Mouse (Mus musculus) embryonic facial prominence, embryonic 13.5 days (tissue): Measurements from ENCODE around the gene Tmem229b. TPM values are rescaled to one million over a fixed set of nuclear protein-coding genes. Genes with fewer than 3 reads are reported as not detected.
"Not testable (repeated sequence)": the region's sequence is repeated elsewhere in the genome, so short reads cannot be mapped to it uniquely, and the experiment has no call there.

Experiments
- ATAC-seq: fragments of 200-750 bp; cut with Nextera tagmentation; 2 replicates; pipeline ENCODE4 v1.8.0; 2017; ENCODE audit warnings: low read depth; ENCODE audit not compliant: insufficient number of reproducible peaks, insufficient read depth, low FRiP score, low TSS enrichment
- H3K27ac ChIP-seq: fragments of 300-500 bp; sonication (generic); 2 replicates; pipeline ENCODE4 v1.5.1; 2015; ENCODE audit warnings: moderate library complexity, mild to moderate bottlenecking, inconsistent platforms
- H3K27me3 ChIP-seq: fragments of 300-500 bp; sonication (generic); 2 replicates; pipeline ENCODE4 v1.6.1; 2015; ENCODE audit warnings: mild to moderate bottlenecking, inconsistent platforms
- H3K36me3 ChIP-seq: fragments of 300-500 bp; sonication (generic); 2 replicates; pipeline ENCODE4 v1.6.1; 2015; ENCODE audit warnings: mild to moderate bottlenecking, inconsistent platforms
- H3K4me1 ChIP-seq: fragments of 300-500 bp; sonication (generic); 2 replicates; pipeline ENCODE4 v1.6.1; 2015; ENCODE audit warnings: inconsistent platforms
- H3K4me2 ChIP-seq: fragments of 300-500 bp; sonication (generic); 2 replicates; pipeline ENCODE4 v1.6.1; 2015; ENCODE audit warnings: moderate library complexity, mild to moderate bottlenecking, inconsistent platforms
- H3K4me3 ChIP-seq: fragments of 300-500 bp; sonication (generic); 2 replicates; pipeline ENCODE4 v1.5.1; 2015; ENCODE audit warnings: mild to moderate bottlenecking, inconsistent platforms
- H3K9ac ChIP-seq: fragments of 300-500 bp; sonication (generic); 2 replicates; pipeline ENCODE4 v1.6.1; 2015; ENCODE audit warnings: mild to moderate bottlenecking, inconsistent platforms
- H3K9me3 ChIP-seq: fragments of 300-500 bp; sonication (generic); 2 replicates; pipeline ENCODE4 v1.6.1; 2016; ENCODE audit warnings: inconsistent platforms
- WGBS: fragments of 180-500 bp; shearing (Covaris S2); methylation state at CpG from one replicate; pipeline ENCODE4 v1.1.7; 2015; ENCODE audit warnings: mixed read lengths; 5-methylcytosine and 5-hydroxymethylcytosine counted together
- polyA plus RNA-seq: library from polyadenylated mRNA; unstranded; fragments of >200 nt; fragmentation: Nextera tagmentation; extraction: Ambion mirVana; gene quantifications from 2 replicates; pipeline ENCODE4 v1.2.1, GENCODE M21; 2015

Tmem229b gene
- polyA plus RNA-seq, 1 experiment from 2014 or later = 6.4 TPM

GRCm38 (mm10) chr12:78977552-78977951, 29.9 kb downstream of the Tmem229b start:
- Histone ChIP-seq H3K4me2 (no peak overlapping the region), H3K27me3 (no peaks in the 10 kb centered on the region), H3K4me1 (no peaks in the 10 kb centered on the region), H3K36me3 (no peaks in the 10 kb centered on the region), H3K27ac (no peak overlapping the region), H3K4me3 (no peak overlapping the region), H3K9me3 (no peaks in the 10 kb centered on the region; the same call in 1 of the 2 replicates), H3K9ac (no peak overlapping the region)
- no peak for ATAC-seq
- WGBS = 79% methylated on average over 4 of the region's 4 CpGs

- Histone ChIP-seq H3K27me3 (no peaks in the 10 kb centered on the region), H3K9me3 (no peaks in the 10 kb centered on the region; the same call in 1 of the 2 replicates), H3K9ac (no peak overlapping the region), H3K27ac (no peak overlapping the region), H3K4me3 (no peak overlapping the region), H3K4me2 (no peak overlapping the region), H3K36me3 (no peaks in the 10 kb centered on the region), H3K4me1 (no peaks in the 10 kb centered on the region)
- 72% methylated on average over 4 of the region's 4 CpGs for WGBS
- ATAC-seq = no peak
Observed at GRCm38 (mm10) chr12:78977078-78977477, 30.3 kb downstream of the Tmem229b start.

- H3K9ac ChIP-seq = no peak overlapping the region
- WGBS = 95% methylated on average over 4 of the region's 4 CpGs
- no peaks in the 10 kb centered on the region for H3K4me1 ChIP-seq
- no peaks in the 10 kb centered on the region; the same call in 1 of the 2 replicates for H3K9me3 ChIP-seq
- H3K4me3 ChIP-seq = no peak overlapping the region
- H3K36me3 ChIP-seq = no peaks in the 10 kb centered on the region
- no peak overlapping the region for H3K4me2 ChIP-seq
- H3K27me3 ChIP-seq = no peaks in the 10 kb centered on the region
- H3K27ac ChIP-seq = no peak overlapping the region
- no peak for ATAC-seq
Observed at GRCm38 (mm10) chr12:78975836-78976235, 31.6 kb downstream of the Tmem229b start.

- Histone ChIP-seq H3K27me3 (no peaks in the 10 kb centered on the region), H3K4me2 (no peak overlapping the region), H3K27ac (no peak overlapping the region), H3K4me1 (no peaks in the 10 kb centered on the region), H3K9me3 (no peaks in the 10 kb centered on the region), H3K4me3 (no peak overlapping the region), H3K9ac (no peak overlapping the region), H3K36me3 (no peaks in the 10 kb centered on the region)
- ATAC-seq = no peak
- 94% methylated on average over 5 of the region's 5 CpGs for WGBS
Observed at GRCm38 (mm10) chr12:78974767-78975166, 32.7 kb downstream of the Tmem229b start.

GRCm38 (mm10) chr12:78973779-78974178, 33.6 kb downstream of the Tmem229b start:
- Histone ChIP-seq H3K27ac (no peak overlapping the region), H3K36me3 (no peaks in the 10 kb centered on the region)

GRCm38 (mm10) chr12:78971649-78972048, 35.8 kb downstream of the Tmem229b start:
- no peak for ATAC-seq
- no peak overlapping the region for H3K4me2 ChIP-seq
- no peak overlapping the region for H3K27ac ChIP-seq
- no peaks in the 10 kb centered on the region for H3K36me3 ChIP-seq
- 0 out of 2 replicates have a peak overlapping the region, but pooled peaks have one; percentile 27 for H3K9ac ChIP-seq
- no peaks in the 10 kb centered on the region for H3K27me3 ChIP-seq
- H3K9me3 ChIP-seq = no peaks in the 10 kb centered on the region
- H3K4me3 ChIP-seq = no peak overlapping the region
- 25% methylated on average over 2 of the region's 2 CpGs for WGBS
- H3K4me1 ChIP-seq = no peaks in the 10 kb centered on the region

More at GRCm38 (mm10) chr12:78973779-78974178, 33.6 kb downstream of the Tmem229b start:
- Histone ChIP-seq H3K4me2 (no peak overlapping the region), H3K4me3 (no peak overlapping the region), H3K9ac (no peak overlapping the region), H3K27me3 (no peaks in the 10 kb centered on the region), H3K9me3 (no peaks in the 10 kb centered on the region), H3K4me1 (no peaks in the 10 kb centered on the region)
- ATAC-seq = no peak
- WGBS = 77% methylated on average over 2 of the region's 2 CpGs

GRCm38 (mm10) chr12:78970725-78971124, 36.7 kb downstream of the Tmem229b start:
- H3K4me1 ChIP-seq = no peaks in the 10 kb centered on the region
- H3K27me3 ChIP-seq = no peaks in the 10 kb centered on the region
- H3K9me3 ChIP-seq = no peaks in the 10 kb centered on the region
- H3K4me2 ChIP-seq = no peak overlapping the region
- H3K36me3 ChIP-seq = no peaks in the 10 kb centered on the region
- WGBS = 85% methylated on average over 7 of the region's 7 CpGs
- H3K4me3 ChIP-seq = no peak overlapping the region
- no peak for ATAC-seq
- H3K9ac ChIP-seq = no peak overlapping the region
- H3K27ac ChIP-seq = no peak overlapping the region

- H3K36me3 ChIP-seq, H3K27ac ChIP-seq, ATAC-seq, H3K27me3 ChIP-seq, H3K9ac ChIP-seq, H3K4me1 ChIP-seq, H3K4me3 ChIP-seq, H3K9me3 ChIP-seq, H3K4me2 ChIP-seq: not testable (repeated sequence)
- WGBS = 92% methylated on average over 11 of the region's 11 CpGs
Observed at GRCm38 (mm10) chr12:78964496-78964895, 42.9 kb downstream of the Tmem229b start.

- no peak overlapping the region for H3K4me3 ChIP-seq
- H3K9me3 ChIP-seq = peaks cover 19% of the 10 kb centered on the region
- no peaks in the 10 kb centered on the region for H3K36me3 ChIP-seq
- H3K27me3 ChIP-seq = no peaks in the 10 kb centered on the region
- no peak overlapping the region for H3K9ac ChIP-seq
- no peak overlapping the region for H3K4me2 ChIP-seq
- ATAC-seq = no peak
- no peak overlapping the region for H3K27ac ChIP-seq
- WGBS = 78% methylated on average over 4 of the region's 4 CpGs
- no peaks in the 10 kb centered on the region for H3K4me1 ChIP-seq
Observed at GRCm38 (mm10) chr12:78956405-78956804, 51.0 kb downstream of the Tmem229b start.

GRCm38 (mm10) chr12:78952484-78952883, 54.9 kb downstream of the Tmem229b start:
- Histone ChIP-seq H3K36me3 (no peaks in the 10 kb centered on the region), H3K4me3 (no peak overlapping the region), H3K9ac (no peak overlapping the region), H3K4me2 (no peak overlapping the region), H3K4me1 (no peaks in the 10 kb centered on the region), H3K9me3 (peaks cover 19% of the 10 kb centered on the region), H3K27me3 (no peaks in the 10 kb centered on the region), H3K27ac (no peak overlapping the region)
- 55% methylated on average over 3 of the region's 3 CpGs for WGBS
- no peak for ATAC-seq

- H3K36me3 ChIP-seq = no peaks in the 10 kb centered on the region
- no peak overlapping the region for H3K4me2 ChIP-seq
- H3K4me3 ChIP-seq = no peak overlapping the region
- peaks cover 17% of the 10 kb centered on the region for H3K9me3 ChIP-seq
- no peaks in the 10 kb centered on the region for H3K4me1 ChIP-seq
- H3K27me3 ChIP-seq = no peaks in the 10 kb centered on the region
- WGBS = 56% methylated on average over 11 of the region's 11 CpGs
- no peak for ATAC-seq
- no peak overlapping the region for H3K9ac ChIP-seq
- H3K27ac ChIP-seq = no peak overlapping the region
Observed at GRCm38 (mm10) chr12:78952053-78952452, 55.4 kb downstream of the Tmem229b start.

GRCm38 (mm10) chr12:78947661-78948060, 59.8 kb downstream of the Tmem229b start:
- Histone ChIP-seq H3K27me3 (no peaks in the 10 kb centered on the region), H3K27ac (no peak overlapping the region), H3K36me3 (no peaks in the 10 kb centered on the region), H3K9me3 (no peaks in the 10 kb centered on the region), H3K9ac (no peak overlapping the region), H3K4me2 (no peak overlapping the region), H3K4me1 (no peaks in the 10 kb centered on the region), H3K4me3 (no peak overlapping the region)
- 35% methylated on average over 5 of the region's 5 CpGs for WGBS
- no peak; the same call in 1 of the 2 replicates for ATAC-seq

GRCm38 (mm10) chr12:78947161-78947560, 60.3 kb downstream of the Tmem229b start:
- Histone ChIP-seq H3K4me1 (no peaks in the 10 kb centered on the region), H3K27ac (no peak overlapping the region), H3K4me2 (no peak overlapping the region), H3K9me3 (no peaks in the 10 kb centered on the region), H3K4me3 (no peak overlapping the region), H3K36me3 (no peaks in the 10 kb centered on the region), H3K27me3 (no peaks in the 10 kb centered on the region), H3K9ac (no peak overlapping the region)
- no peak for ATAC-seq
- 78% methylated on average over 6 of the region's 6 CpGs for WGBS
